Mouse (Mus musculus) C2C12 (cell line): ENCODE results near the gene Clip4. TPM values are rescaled to one million over a fixed set of nuclear protein-coding genes. Genes with fewer than 3 reads are reported as not detected.

ENCODE experiments used
- H3K27me3 ChIP-seq: one replicate; pipeline ENCODE4 v1.6.1; 2011; ENCODE audit not compliant: control insufficient read depth, insufficient read depth, insufficient read length
- H3K36me3 ChIP-seq: one replicate; pipeline ENCODE4 v1.6.1; 2011; ENCODE audit not compliant: control insufficient read depth, insufficient read depth
- H3K4me3 ChIP-seq: one replicate; pipeline ENCODE4 v1.5.1; 2011; ENCODE audit warnings: mild to moderate bottlenecking, control low read depth; ENCODE audit not compliant: poor library complexity, insufficient read depth, severe bottlenecking
- H3K79me2 ChIP-seq: one replicate; pipeline ENCODE4 v1.6.1; 2011; ENCODE audit not compliant: control insufficient read depth, insufficient read depth
- H3K79me3 ChIP-seq: one replicate; pipeline ENCODE4 v1.6.1; 2011; ENCODE audit warnings: low read depth, control low read depth
- H3ac ChIP-seq: one replicate; pipeline ENCODE3; 2011; ENCODE audit warnings: low read depth; ENCODE audit not compliant: control insufficient read depth, insufficient read length
- CEBPB ChIP-seq: IDR thresholded peaks from one replicate; pipeline ENCODE4 v1.6.1; 2011; ENCODE audit warnings: low read depth, mild to moderate bottlenecking, control low read depth, moderate library complexity
- CTCF ChIP-seq: IDR thresholded peaks from one replicate; pipeline ENCODE4 v1.5.1; 2011; ENCODE audit not compliant: control insufficient read depth, insufficient read depth, insufficient read length
- FOSL1 ChIP-seq: IDR thresholded peaks from one replicate; pipeline ENCODE4 v1.8.0; 2011; ENCODE audit warnings: mild to moderate bottlenecking, low read length; ENCODE audit not compliant: poor library complexity, insufficient read depth, severe bottlenecking
- MAX ChIP-seq: IDR thresholded peaks from one replicate; pipeline ENCODE4 v1.6.1; 2011; ENCODE audit warnings: mild to moderate bottlenecking, control low read depth
- MYOD1 ChIP-seq: IDR thresholded peaks from one replicate; pipeline ENCODE4 v1.6.1; 2011; ENCODE audit warnings: low read depth; ENCODE audit not compliant: control insufficient read depth, insufficient read length
- MYOG ChIP-seq: IDR thresholded peaks from one replicate; pipeline ENCODE4 v1.6.1; 2011; ENCODE audit not compliant: control insufficient read depth, insufficient read length; ENCODE audit errors: extremely low read depth
- USF1 ChIP-seq: IDR thresholded peaks from one replicate; pipeline ENCODE4 v1.6.1; 2011; ENCODE audit warnings: low read depth, mild to moderate bottlenecking, control low read depth, moderate library complexity
- polyA plus RNA-seq: library from polyadenylated mRNA; unstranded; fragments of >200 nt; fragmentation: generic; extraction: Trizol; gene quantifications from one replicate; pipeline ENCODE4 v1.2.1, GENCODE M21; 2012; ENCODE audit warnings: missing spikeins

Clip4 gene
- polyA plus RNA-seq, 1 experiment, result 1.3 TPM

DNA sequence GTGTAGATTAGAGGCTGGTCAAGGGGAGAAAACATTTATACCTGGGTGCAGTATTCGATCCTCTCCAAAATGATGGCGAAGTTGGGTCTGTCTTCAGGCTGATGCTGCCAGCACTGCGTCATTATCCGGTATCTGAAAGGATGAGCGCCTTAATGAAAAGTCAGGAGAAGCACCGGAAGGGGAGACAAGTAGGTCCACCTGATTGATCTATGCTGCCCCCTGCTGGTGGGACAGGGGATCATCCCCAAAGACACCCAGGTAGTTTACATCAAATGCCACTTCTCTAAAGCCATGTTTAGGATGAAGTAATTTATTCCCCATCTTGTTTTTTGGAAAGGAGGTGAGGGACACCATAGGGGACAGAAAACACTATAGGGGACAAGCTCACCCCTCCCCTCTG lies 105.8 kb downstream of the Clip4 start:
- Histone ChIP-seq H3K36me3 (no peaks in the 10 kb centered on the region), H3K79me2 (no peaks in the 10 kb centered on the region), H3ac (no peak overlapping the region), H3K27me3 (no peaks in the 10 kb centered on the region), H3K79me3 (no peaks in the 10 kb centered on the region), H3K4me3 (no peak overlapping the region)
- TF ChIP-seq USF1 (peak; percentile 75), MYOG (no peak), FOSL1 (no peak), CTCF (peak; percentile 34), CEBPB (no peak), MAX (peak; percentile 21), MYOD1 (no peak)

DNA sequence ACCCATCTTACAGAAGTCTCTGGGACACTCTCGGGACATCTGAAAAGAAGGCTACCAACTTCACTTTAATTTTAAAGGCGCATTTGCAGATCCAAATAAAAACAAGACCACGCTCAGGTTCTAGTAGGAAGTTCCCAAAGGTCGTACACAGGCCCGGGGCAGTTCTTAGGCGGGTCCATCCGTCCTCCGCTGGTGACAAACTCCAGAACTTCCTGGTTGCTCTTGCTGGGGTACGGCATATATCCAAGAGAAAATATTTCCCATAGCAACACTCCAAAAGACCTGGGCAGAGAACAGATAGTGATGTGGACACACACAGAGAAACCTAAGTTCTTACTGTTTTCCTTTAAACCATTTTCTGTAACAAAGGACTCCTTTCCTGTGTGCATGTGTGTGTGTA lies 106.5 kb downstream of the Clip4 start:
- Histone ChIP-seq H3K36me3 (no peaks in the 10 kb centered on the region), H3ac (no peak overlapping the region), H3K27me3 (no peaks in the 10 kb centered on the region), H3K79me3 (no peaks in the 10 kb centered on the region), H3K79me2 (no peaks in the 10 kb centered on the region), H3K4me3 (no peak overlapping the region)
- no peak for TF ChIP-seq FOSL1
- no peak for TF ChIP-seq CTCF
- TF ChIP-seq MYOG, result no peak
- TF ChIP-seq USF1, result no peak
- no peak for TF ChIP-seq MYOD1
- no peak for TF ChIP-seq MAX
- no peak for TF ChIP-seq CEBPB

DNA sequence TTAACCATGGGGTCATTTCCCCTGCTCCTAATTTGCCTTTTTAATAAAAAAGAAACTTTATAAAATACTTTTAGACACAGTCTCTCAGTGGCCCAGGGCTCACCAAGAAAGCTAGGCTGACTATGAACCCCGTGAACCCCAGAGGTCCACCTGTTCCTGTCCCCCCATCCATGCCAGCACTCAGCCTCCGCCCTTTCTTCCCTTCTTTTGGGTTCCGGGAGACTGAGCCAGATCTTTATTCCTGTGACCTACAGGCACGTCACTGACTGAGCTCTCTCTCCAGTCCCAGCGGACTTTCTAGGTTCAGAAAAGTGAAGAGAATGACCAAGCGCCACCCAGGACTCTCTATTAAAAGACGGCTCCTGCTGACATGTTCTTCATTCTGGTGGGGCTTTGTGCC lies 107.2 kb downstream of the Clip4 start:
- no peaks in the 10 kb centered on the region for H3K36me3 ChIP-seq
- H3K4me3 ChIP-seq, result no peak overlapping the region
- TF ChIP-seq MAX (no peak), CTCF (no peak), CEBPB (no peak)
- no peaks in the 10 kb centered on the region for H3K79me3 ChIP-seq
- H3ac ChIP-seq, result no peak overlapping the region
- H3K79me2 ChIP-seq, result no peaks in the 10 kb centered on the region
- no peaks in the 10 kb centered on the region for H3K27me3 ChIP-seq

DNA sequence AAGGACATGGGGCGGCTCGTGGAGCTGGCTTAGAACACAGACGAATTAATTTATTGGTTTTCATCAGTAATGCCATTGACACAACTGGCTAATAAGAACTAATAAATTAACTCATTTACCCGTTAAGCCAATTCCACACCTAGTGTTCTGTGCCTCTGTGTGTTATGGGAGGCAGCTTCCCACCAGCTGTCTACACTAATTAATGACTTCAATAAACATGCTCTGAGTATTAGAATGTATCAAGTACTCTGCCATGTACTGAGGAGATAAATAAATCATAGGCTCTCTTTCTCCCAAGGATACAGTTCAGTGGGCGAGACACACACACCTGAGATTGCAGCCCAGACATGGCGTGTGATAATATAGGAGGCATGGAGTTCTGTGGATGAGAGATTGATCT lies 113.1 kb downstream of the Clip4 start:
- TF ChIP-seq USF1, result no peak
- TF ChIP-seq FOSL1, result no peak
- no peak for TF ChIP-seq MAX
- no peak for TF ChIP-seq MYOG
- TF ChIP-seq CTCF, result no peak
- no peak for TF ChIP-seq MYOD1
- TF ChIP-seq CEBPB, result no peak
- Histone ChIP-seq H3K79me3 (no peaks in the 10 kb centered on the region), H3K79me2 (no peaks in the 10 kb centered on the region), H3K36me3 (no peaks in the 10 kb centered on the region), H3K4me3 (no peak overlapping the region), H3K27me3 (no peaks in the 10 kb centered on the region), H3ac (no peak overlapping the region)

DNA sequence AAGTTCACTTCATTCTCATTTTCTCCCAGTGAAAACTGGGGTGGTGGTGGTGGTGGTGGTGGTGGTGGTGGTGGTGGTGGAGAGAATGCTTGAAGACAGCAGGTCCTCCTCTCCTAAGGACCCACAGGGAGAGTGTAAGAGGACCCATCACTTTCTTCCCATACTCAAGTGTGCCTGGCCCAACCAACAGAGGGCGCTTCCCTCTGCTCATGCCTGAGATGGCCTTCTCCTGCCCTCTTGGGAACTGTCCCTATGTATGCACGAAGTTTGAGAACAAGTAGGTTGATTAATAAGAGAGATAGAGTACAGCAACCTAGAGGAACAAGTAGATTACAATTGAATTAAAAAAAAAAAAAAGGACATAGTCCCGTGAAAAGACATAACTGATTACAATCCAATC lies 140.8 kb downstream of the Clip4 start:
- Histone ChIP-seq H3K79me3 (no peaks in the 10 kb centered on the region), H3K27me3 (no peaks in the 10 kb centered on the region), H3K36me3 (no peaks in the 10 kb centered on the region), H3K4me3 (no peak overlapping the region), H3K79me2 (no peaks in the 10 kb centered on the region), H3ac (no peak overlapping the region)
- TF ChIP-seq CTCF, result no peak
- no peak for TF ChIP-seq FOSL1
- TF ChIP-seq USF1, result no peak
- TF ChIP-seq CEBPB, result no peak

DNA sequence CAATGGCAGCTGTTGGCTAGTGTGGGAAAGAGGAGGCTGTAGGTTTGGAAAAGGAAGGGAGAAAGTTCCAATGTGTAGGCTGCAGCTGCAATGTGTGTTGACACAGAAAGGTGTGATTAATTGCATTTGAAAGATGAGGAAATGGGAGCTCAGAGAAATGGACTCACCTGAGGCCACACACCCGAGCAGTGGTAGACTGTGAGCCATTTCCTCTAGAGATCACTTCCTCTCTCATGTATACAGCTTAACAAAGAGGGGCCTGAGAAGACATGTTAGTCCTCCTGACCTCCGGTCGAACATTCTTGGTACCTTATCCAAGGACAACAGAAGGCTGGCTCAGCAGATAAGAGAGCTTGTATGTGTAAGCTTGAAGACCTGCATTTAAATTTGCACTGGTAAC lies 144.9 kb downstream of the Clip4 start:
- Histone ChIP-seq H3K4me3 (no peak overlapping the region), H3K79me3 (no peaks in the 10 kb centered on the region), H3K36me3 (no peaks in the 10 kb centered on the region), H3ac (no peak overlapping the region), H3K27me3 (no peaks in the 10 kb centered on the region), H3K79me2 (no peaks in the 10 kb centered on the region)
- no peak for TF ChIP-seq MYOG
- no peak for TF ChIP-seq MYOD1
- TF ChIP-seq CTCF, result no peak
- TF ChIP-seq CEBPB, result no peak
- no peak for TF ChIP-seq USF1

Other genes with a start within 250 kb of the Clip4 start
- 15.7 TPM for gene Ndc80, start 241.6 kb upstream of the Clip4 start, polyA plus RNA-seq
- 0.07 TPM for gene Spdya, start 216.4 kb upstream of the Clip4 start, polyA plus RNA-seq
- 34.4 TPM for gene Wdr43, start 152.6 kb upstream of the Clip4 start, polyA plus RNA-seq
- gene Togaram2, start 95.2 kb upstream of the Clip4 start, polyA plus RNA-seq, result not detected
- not detected for gene Pcare, start 15.6 kb upstream of the Clip4 start, polyA plus RNA-seq